Mouse (Mus musculus): ENCODE results near the gene Hoxa10. TPM values are rescaled to one million over a fixed set of nuclear protein-coding genes. Genes with fewer than 3 reads are reported as not detected.

Hoxa10 gene
- polyA plus RNA-seq, 1 experiment from 2014 or later = not detected

DNA sequence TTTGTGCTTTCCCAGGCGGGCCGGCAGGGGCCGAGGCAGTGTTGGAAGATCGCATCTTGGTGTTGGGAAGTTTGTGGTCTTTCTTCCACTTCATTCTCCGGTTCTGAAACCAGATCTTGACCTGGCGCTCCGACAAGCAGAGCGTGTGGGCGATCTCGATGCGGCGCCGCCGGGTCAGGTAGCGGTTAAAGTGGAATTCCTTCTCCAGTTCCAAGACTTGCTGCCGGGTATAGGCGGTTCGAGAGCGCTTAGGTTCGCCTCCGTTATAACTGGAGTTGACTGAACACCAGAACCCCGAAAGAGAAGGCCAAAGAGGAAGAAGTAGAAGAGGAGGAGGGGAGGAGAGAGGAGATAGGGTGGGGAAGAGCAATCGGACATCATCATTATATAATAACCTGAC, 50.2 kb downstream of the Hoxa10 start:
- H3K4me1 ChIP-seq (ENCODE audit: control insufficient read depth, insufficient read depth, low read length) = peaks cover 4% of the 10 kb centered on the region; the same call in 1 of the 2 replicates
- H3K27me3 ChIP-seq (ENCODE audit: control insufficient read depth, insufficient read depth, low read length) = peaks cover 100% of the 10 kb centered on the region
- DNase-seq (no peak), ATAC-seq (ENCODE audit: low FRiP score, low TSS enrichment) (no peak)
- 1% methylated on average over 23 of the region's 23 CpGs for WGBS
- H3K4me2 ChIP-seq (ENCODE audit: low read length) = no peak overlapping the region
- no peak overlapping the region for H3K4me3 ChIP-seq (replicated peaks; ENCODE audit: low read depth, low read length)
- no peaks in the 10 kb centered on the region for H3K9me3 ChIP-seq (ENCODE audit: control insufficient read depth, low read length)
- H3K9ac ChIP-seq (replicated peaks; ENCODE audit: low read length) = no peak overlapping the region
- H3K27ac ChIP-seq (replicated peaks; ENCODE audit: low read depth, low read length) = no peak overlapping the region
- H3K36me3 ChIP-seq (ENCODE audit: control insufficient read depth, insufficient read depth, low read length) = no peaks in the 10 kb centered on the region

DNA sequence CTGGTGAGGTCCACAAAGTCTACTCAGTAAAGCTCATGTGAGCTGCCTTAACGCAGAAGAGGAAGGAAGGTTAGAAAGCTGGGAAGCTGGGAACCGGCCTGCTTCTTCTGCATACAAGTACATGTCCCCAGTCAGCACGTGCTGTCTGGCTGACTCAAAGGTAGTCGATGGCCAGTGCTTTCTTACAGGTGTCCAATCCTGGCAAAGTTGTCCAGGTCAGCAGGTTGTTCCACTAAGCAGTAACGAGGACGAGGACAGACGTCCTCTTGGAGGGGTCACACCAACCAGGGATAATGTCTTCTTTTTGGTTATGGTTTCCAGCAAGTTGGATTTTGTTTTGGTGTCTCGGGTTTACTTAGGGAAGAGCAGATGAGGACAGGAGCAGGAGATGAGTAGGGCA, 50.7 kb downstream of the Hoxa10 start:
- no peak for ATAC-seq (ENCODE audit: low FRiP score, low TSS enrichment)
- peaks cover 4% of the 10 kb centered on the region; the same call in 1 of the 2 replicates for H3K4me1 ChIP-seq (ENCODE audit: control insufficient read depth, insufficient read depth, low read length)
- H3K36me3 ChIP-seq (ENCODE audit: control insufficient read depth, insufficient read depth, low read length) = no peaks in the 10 kb centered on the region
- H3K27me3 ChIP-seq (ENCODE audit: control insufficient read depth, insufficient read depth, low read length) = peaks cover 100% of the 10 kb centered on the region
- 2% methylated on average over 8 of the region's 8 CpGs for WGBS
- H3K4me2 ChIP-seq (ENCODE audit: low read length) = no peak overlapping the region
- H3K27ac ChIP-seq (replicated peaks; ENCODE audit: low read depth, low read length) = no peak overlapping the region
- no peak for DNase-seq
- no peak overlapping the region for H3K4me3 ChIP-seq (replicated peaks; ENCODE audit: low read depth, low read length)
- no peak overlapping the region for H3K9ac ChIP-seq (replicated peaks; ENCODE audit: low read length)
- no peaks in the 10 kb centered on the region for H3K9me3 ChIP-seq (ENCODE audit: control insufficient read depth, low read length)

DNA sequence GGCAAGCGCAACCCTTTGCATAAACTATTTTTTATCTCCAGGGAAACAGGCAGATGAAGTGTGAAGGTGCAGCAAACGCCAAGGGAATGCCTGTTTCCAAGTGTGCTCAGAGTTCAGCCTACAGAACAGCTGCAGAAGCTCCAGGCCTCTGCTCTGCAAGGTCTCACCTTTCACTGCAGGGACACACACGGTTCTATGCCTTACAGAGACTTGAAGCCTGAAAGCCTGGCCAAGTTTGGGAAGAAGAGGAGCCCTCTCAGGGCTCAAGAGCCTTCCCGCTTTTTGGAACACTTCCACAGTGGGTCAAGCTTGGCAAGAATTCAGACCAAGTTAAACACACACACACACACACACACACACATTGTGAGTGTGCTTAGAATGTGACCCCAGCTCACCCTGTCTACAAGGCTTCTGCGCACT, 51.5 kb downstream of the Hoxa10 start:
- Histone ChIP-seq H3K36me3 (ENCODE audit: control insufficient read depth, insufficient read depth, low read length) (no peaks in the 10 kb centered on the region), H3K4me2 (ENCODE audit: low read length) (no peak overlapping the region), H3K27me3 (ENCODE audit: control insufficient read depth, insufficient read depth, low read length) (peaks cover 100% of the 10 kb centered on the region), H3K27ac (replicated peaks; ENCODE audit: low read depth, low read length) (no peak overlapping the region), H3K4me1 (ENCODE audit: control insufficient read depth, insufficient read depth, low read length) (peaks cover 4% of the 10 kb centered on the region; the same call in 1 of the 2 replicates), H3K9ac (replicated peaks; ENCODE audit: low read length) (no peak overlapping the region), H3K4me3 (replicated peaks; ENCODE audit: low read depth, low read length) (no peak overlapping the region), H3K9me3 (ENCODE audit: control insufficient read depth, low read length) (no peaks in the 10 kb centered on the region)
- DNase-seq (no peak), ATAC-seq (ENCODE audit: low FRiP score, low TSS enrichment) (no peak)
- WGBS = 6% methylated on average over 5 of the region's 5 CpGs

DNA sequence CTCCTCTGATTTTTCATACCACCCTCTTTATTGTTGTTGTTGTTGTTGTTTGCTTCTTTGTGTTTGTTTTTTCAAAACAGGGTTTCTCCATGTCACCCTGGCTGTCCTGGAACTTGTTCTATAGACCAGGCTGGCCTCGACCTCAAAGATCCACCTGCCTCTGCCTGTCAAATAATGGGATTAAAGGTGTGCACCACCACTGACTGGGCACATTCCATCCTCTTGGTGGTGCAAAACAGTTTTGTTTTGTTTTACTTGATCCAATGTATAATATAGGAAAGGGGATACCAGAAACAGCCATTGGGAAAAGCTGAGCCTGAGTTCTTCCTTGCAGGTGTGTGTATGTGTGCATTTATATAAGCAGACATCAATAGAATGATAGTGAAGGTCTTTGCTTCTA, 54.2 kb downstream of the Hoxa10 start:
- no peaks in the 10 kb centered on the region for H3K36me3 ChIP-seq (ENCODE audit: control insufficient read depth, insufficient read depth, low read length)
- peaks cover 100% of the 10 kb centered on the region for H3K27me3 ChIP-seq (ENCODE audit: control insufficient read depth, insufficient read depth, low read length)
- no peaks in the 10 kb centered on the region for H3K9me3 ChIP-seq (ENCODE audit: control insufficient read depth, low read length)
- no peak overlapping the region for H3K9ac ChIP-seq (replicated peaks; ENCODE audit: low read length)
- H3K27ac ChIP-seq (replicated peaks; ENCODE audit: low read depth, low read length) = no peak overlapping the region
- WGBS = 2% methylated on average over 1 of the region's 1 CpGs
- ATAC-seq (ENCODE audit: low FRiP score, low TSS enrichment) (no peak), DNase-seq (no peak)
- H3K4me3 ChIP-seq (replicated peaks; ENCODE audit: low read depth, low read length) = no peak overlapping the region
- no peak overlapping the region for H3K4me2 ChIP-seq (ENCODE audit: low read length)
- no peaks in the 10 kb centered on the region for H3K4me1 ChIP-seq (ENCODE audit: control insufficient read depth, insufficient read depth, low read length)

DNA sequence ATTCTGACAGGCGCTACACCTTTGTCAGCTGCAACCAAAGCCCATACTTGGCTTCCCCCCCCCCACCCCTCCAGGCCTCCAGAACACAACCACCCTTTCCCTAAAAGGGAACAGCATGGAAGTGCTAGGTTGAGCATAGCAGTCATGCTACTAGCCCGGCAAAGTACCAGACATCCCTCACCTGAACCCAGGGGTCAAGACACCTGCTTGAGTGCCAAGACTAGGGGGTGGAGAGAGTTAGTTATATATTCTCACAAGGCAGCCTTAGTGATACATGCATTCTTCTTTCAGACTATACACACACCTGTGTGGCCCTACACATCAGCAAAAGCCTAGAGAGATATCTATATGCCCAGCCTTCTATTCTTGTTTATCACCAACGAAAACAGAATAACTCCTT, 54.8 kb downstream of the Hoxa10 start:
- no peak overlapping the region for H3K9ac ChIP-seq (replicated peaks; ENCODE audit: low read length)
- 12% methylated on average over 3 of the region's 3 CpGs for WGBS
- no peak overlapping the region for H3K4me2 ChIP-seq (ENCODE audit: low read length)
- DNase-seq = no peak
- ATAC-seq (ENCODE audit: low FRiP score, low TSS enrichment) = no peak
- no peaks in the 10 kb centered on the region for H3K9me3 ChIP-seq (ENCODE audit: control insufficient read depth, low read length)
- no peaks in the 10 kb centered on the region for H3K36me3 ChIP-seq (ENCODE audit: control insufficient read depth, insufficient read depth, low read length)
- H3K27me3 ChIP-seq (ENCODE audit: control insufficient read depth, insufficient read depth, low read length) = peaks cover 100% of the 10 kb centered on the region
- H3K4me1 ChIP-seq (ENCODE audit: control insufficient read depth, insufficient read depth, low read length) = no peaks in the 10 kb centered on the region
- no peak overlapping the region for H3K4me3 ChIP-seq (replicated peaks; ENCODE audit: low read depth, low read length)
- H3K27ac ChIP-seq (replicated peaks; ENCODE audit: low read depth, low read length) = no peak overlapping the region

DNA sequence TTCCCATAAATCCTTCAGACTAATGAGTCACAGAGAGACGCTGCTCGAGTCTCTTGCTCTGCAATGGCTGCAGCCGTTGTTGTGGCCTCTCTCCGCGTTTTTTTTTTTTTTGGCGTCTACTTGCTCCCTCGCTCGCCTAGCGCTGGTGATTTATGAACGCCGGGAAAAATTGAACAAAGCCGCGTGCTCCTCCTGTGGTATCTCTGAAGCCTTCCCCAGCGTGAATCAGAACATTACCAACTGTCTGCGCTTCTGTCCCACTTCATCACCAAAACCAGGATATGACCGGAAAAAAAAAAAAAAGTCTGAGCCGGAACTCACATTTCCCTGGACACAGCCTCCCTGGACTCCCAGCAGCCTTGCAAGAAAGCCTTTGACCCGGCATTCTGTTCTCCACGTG, 55.4 kb downstream of the Hoxa10 start:
- Histone ChIP-seq H3K9ac (replicated peaks; ENCODE audit: low read length) (no peak overlapping the region), H3K4me2 (ENCODE audit: low read length) (no peak overlapping the region)

DNA sequence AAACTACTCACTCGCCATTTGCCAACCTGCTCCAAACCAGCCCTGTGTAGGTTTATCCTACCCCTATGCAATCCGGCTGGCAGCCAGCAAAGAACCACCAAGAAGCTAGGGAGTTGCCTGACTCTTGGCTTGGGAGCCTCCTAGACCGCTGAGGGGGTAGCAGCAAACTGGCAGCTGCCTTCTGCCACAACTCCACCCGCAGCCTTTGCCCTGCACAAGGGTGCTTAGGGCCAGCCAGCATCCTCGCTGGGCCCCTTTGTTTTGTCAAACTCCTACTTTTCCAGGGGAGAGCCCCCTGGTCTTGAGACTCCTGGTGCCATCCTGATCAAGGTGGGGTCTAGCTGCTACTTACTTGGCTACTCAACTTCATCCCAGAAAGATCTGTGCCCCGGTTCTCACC, 56.0 kb downstream of the Hoxa10 start:
- no peaks in the 10 kb centered on the region for H3K9me3 ChIP-seq (ENCODE audit: control insufficient read depth, low read length)
- DNase-seq (no peak), ATAC-seq (ENCODE audit: low FRiP score, low TSS enrichment) (no peak)
- 0% methylated on average over 6 of the region's 6 CpGs for WGBS
- no peak overlapping the region for H3K9ac ChIP-seq (replicated peaks; ENCODE audit: low read length)
- H3K4me2 ChIP-seq (ENCODE audit: low read length) = no peak overlapping the region
- peaks cover 100% of the 10 kb centered on the region for H3K27me3 ChIP-seq (ENCODE audit: control insufficient read depth, insufficient read depth, low read length)
- no peak overlapping the region for H3K4me3 ChIP-seq (replicated peaks; ENCODE audit: low read depth, low read length)
- H3K27ac ChIP-seq (replicated peaks; ENCODE audit: low read depth, low read length) = no peak overlapping the region
- no peaks in the 10 kb centered on the region for H3K4me1 ChIP-seq (ENCODE audit: control insufficient read depth, insufficient read depth, low read length)
- no peaks in the 10 kb centered on the region for H3K36me3 ChIP-seq (ENCODE audit: control insufficient read depth, insufficient read depth, low read length)

More for the DNA sequence above, 55.4 kb downstream of the Hoxa10 start:
- Histone ChIP-seq H3K27ac (replicated peaks; ENCODE audit: low read depth, low read length) (no peak overlapping the region), H3K27me3 (ENCODE audit: control insufficient read depth, insufficient read depth, low read length) (peaks cover 100% of the 10 kb centered on the region), H3K4me3 (replicated peaks; ENCODE audit: low read depth, low read length) (no peak overlapping the region), H3K36me3 (ENCODE audit: control insufficient read depth, insufficient read depth, low read length) (no peaks in the 10 kb centered on the region), H3K9me3 (ENCODE audit: control insufficient read depth, low read length) (no peaks in the 10 kb centered on the region), H3K4me1 (ENCODE audit: control insufficient read depth, insufficient read depth, low read length) (no peaks in the 10 kb centered on the region)
- ATAC-seq (ENCODE audit: low FRiP score, low TSS enrichment) (no peak), DNase-seq (no peak)
- under 1% methylated on average over 19 of the region's 19 CpGs for WGBS

DNA sequence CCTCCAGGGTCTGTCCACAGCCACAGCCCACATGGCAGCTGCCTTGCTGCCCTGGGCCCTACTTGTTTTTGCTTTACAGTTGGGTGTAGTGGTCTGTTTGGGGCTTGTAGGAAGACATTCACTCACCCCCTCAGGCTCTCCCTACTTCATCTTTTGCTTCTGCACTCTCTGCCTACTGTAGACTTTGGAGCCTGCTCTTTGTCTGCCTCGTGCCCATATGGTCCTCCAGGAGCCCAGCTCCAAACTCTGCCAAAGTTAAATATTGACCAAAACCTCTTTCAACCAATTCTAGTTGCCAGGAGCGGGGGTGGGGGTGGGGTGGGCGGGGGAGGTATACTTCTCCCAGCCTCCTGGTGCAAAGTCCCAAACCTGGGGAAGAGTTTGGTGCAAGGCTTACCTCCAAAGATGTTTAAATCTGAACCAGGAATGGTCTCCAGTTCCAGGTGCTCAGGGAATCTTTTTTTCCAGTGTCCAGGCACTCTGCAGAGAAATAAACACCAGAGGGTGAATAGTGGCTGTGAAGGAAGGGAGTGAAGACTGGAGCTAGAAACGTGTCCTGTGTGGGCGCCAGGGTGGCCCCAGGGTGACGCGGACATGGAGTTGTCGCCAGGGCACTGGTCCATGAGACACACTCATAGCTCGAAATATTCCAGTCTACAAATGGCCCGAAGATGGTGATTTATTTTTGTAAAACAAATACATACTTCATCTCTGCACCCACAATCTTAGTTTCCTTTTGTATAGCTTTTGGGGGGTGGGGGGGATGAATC, 57.2 kb downstream of the Hoxa10 start:
- H3K4me1 ChIP-seq (ENCODE audit: control insufficient read depth, insufficient read depth, low read length) = no peaks in the 10 kb centered on the region
- H3K27ac ChIP-seq (replicated peaks; ENCODE audit: low read depth, low read length) = no peak overlapping the region
- no peak overlapping the region for H3K4me3 ChIP-seq (replicated peaks; ENCODE audit: low read depth, low read length)
- 9% methylated on average over 10 of the region's 10 CpGs for WGBS
- ATAC-seq (ENCODE audit: low FRiP score, low TSS enrichment) = no peak
- H3K27me3 ChIP-seq (ENCODE audit: control insufficient read depth, insufficient read depth, low read length) = peaks cover 100% of the 10 kb centered on the region
- H3K9ac ChIP-seq (replicated peaks; ENCODE audit: low read length) = no peak overlapping the region
- H3K9me3 ChIP-seq (ENCODE audit: control insufficient read depth, low read length) = no peaks in the 10 kb centered on the region
- no peaks in the 10 kb centered on the region for H3K36me3 ChIP-seq (ENCODE audit: control insufficient read depth, insufficient read depth, low read length)
- no peak for DNase-seq
- H3K4me2 ChIP-seq (ENCODE audit: low read length) = no peak overlapping the region

DNA sequence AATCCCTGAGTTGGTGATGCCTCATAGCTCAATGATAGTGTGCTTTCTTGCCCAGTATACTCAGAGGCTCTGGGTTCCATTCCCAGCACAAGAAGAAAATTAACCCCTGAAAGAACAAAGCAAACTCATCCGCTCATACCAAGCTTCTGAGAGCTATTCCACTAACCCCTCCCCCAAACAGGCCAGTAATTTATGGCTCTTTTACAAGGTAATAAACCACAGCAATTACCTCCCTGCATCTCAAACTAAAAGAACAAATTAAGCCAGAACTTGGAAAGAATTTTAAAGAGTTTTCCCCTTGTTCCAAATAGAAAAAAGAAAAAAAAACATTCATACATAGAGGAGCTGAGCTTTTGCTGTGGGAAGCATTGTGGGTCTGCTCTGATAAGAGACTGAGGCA, 57.9 kb downstream of the Hoxa10 start:
- ATAC-seq (ENCODE audit: low FRiP score, low TSS enrichment) (no peak), DNase-seq (no peak)
- Histone ChIP-seq H3K9me3 (ENCODE audit: control insufficient read depth, low read length) (no peaks in the 10 kb centered on the region), H3K4me1 (ENCODE audit: control insufficient read depth, insufficient read depth, low read length) (no peaks in the 10 kb centered on the region), H3K4me2 (ENCODE audit: low read length) (no peak overlapping the region), H3K4me3 (replicated peaks; ENCODE audit: low read depth, low read length) (no peak overlapping the region), H3K36me3 (ENCODE audit: control insufficient read depth, insufficient read depth, low read length) (no peaks in the 10 kb centered on the region), H3K9ac (replicated peaks; ENCODE audit: low read length) (no peak overlapping the region), H3K27ac (replicated peaks; ENCODE audit: low read depth, low read length) (no peak overlapping the region), H3K27me3 (ENCODE audit: control insufficient read depth, insufficient read depth, low read length) (peaks cover 100% of the 10 kb centered on the region)
- 0% methylated on average over 1 of the region's 1 CpGs for WGBS
